Mouse (Mus musculus) left cerebral cortex, postnatal 10 days (tissue): ENCODE measurements at regions not wholly inside any gene's neighbourhood (a gene's known extent, or its start where the extent isn't known, plus 50 kb on each side); places are given as distances from the start of the nearest gene placed in this dataset. TPM values are rescaled to one million over a fixed set of nuclear protein-coding genes. Genes with fewer than 3 reads are reported as not detected.

ENCODE experiments used
- microRNA-seq: library from miRNA; unstranded; fragments of <30 nt; microRNA quantifications from one replicate; pipeline ENCODE4 v1.2.0, GENCODE M21; 2022

Small RNAs in the stretch of these regions (microRNA-seq; reads per million reads assigned to microRNA genes)
- gene Gm27392: not detected
